Mouse (Mus musculus) c-Kit-negative CD71-positive TER-119-positive erythroid progenitor cells, embryonic 14.5 days (primary cell): ENCODE measurements around the gene Zbp1.

Experiments used
- DNase-seq: peaks from one replicate; pipeline ENCODE4 v3.0.0-alpha.2; 2013; ENCODE audit warnings: low read depth, low spot score

Gene Zbp1

GRCm38 (mm10) chr2:173218416-173219141 lies at the start of gene Zbp1:
TSS of gene Zbp1 (minus strand) at chr2:173218923.
- no peak for DNase-seq

- DNase-seq, result no peak
Measured at GRCm38 (mm10) chr2:173267562-173267961, 48.8 kb upstream of the Zbp1 start.

- DNase-seq, result no peak
Measured at GRCm38 (mm10) chr2:173266349-173267112, 47.8 kb upstream of the Zbp1 start.

GRCm38 (mm10) chr2:173265468-173266265 lies 46.9 kb upstream of the Zbp1 start:
- DNase-seq, result no peak

- DNase-seq, result no peak
Measured at GRCm38 (mm10) chr2:173264467-173265128, 45.9 kb upstream of the Zbp1 start.

GRCm38 (mm10) chr2:173263636-173264330 lies 45.1 kb upstream of the Zbp1 start:
- DNase-seq, result no peak

- no peak for DNase-seq
Measured at GRCm38 (mm10) chr2:173261497-173261896, 42.8 kb upstream of the Zbp1 start.

GRCm38 (mm10) chr2:173258459-173259091 lies 39.9 kb upstream of the Zbp1 start:
- no peak for DNase-seq

GRCm38 (mm10) chr2:173257610-173258009 lies 38.9 kb upstream of the Zbp1 start:
- no peak for DNase-seq

GRCm38 (mm10) chr2:173256552-173256949 lies 37.8 kb upstream of the Zbp1 start:
- no peak for DNase-seq

GRCm38 (mm10) chr2:173255810-173256551 lies 37.3 kb upstream of the Zbp1 start:
- DNase-seq, result no peak

GRCm38 (mm10) chr2:173253761-173254662 lies 35.3 kb upstream of the Zbp1 start:
- DNase-seq, result no peak

- no peak for DNase-seq
Measured at GRCm38 (mm10) chr2:173251675-173252074, 33.0 kb upstream of the Zbp1 start.

GRCm38 (mm10) chr2:173251133-173251532 lies 32.4 kb upstream of the Zbp1 start:
- no peak for DNase-seq

- no peak for DNase-seq
Measured at GRCm38 (mm10) chr2:173250411-173250810, 31.7 kb upstream of the Zbp1 start.

- DNase-seq, result no peak
Measured at GRCm38 (mm10) chr2:173249965-173250364, 31.2 kb upstream of the Zbp1 start.

GRCm38 (mm10) chr2:173249386-173249785 lies 30.7 kb upstream of the Zbp1 start:
- DNase-seq, result no peak

GRCm38 (mm10) chr2:173248822-173249221 lies 30.1 kb upstream of the Zbp1 start:
- DNase-seq, result no peak

- DNase-seq, result no peak
Measured at GRCm38 (mm10) chr2:173247911-173248310, 29.2 kb upstream of the Zbp1 start.
